Mouse (Mus musculus) testis, adult 10 weeks (tissue): ENCODE data around the gene Mrln. TPM values are rescaled to one million over a fixed set of nuclear protein-coding genes. Genes with fewer than 3 reads are reported as not detected.

ENCODE experiments used
- polyA plus RNA-seq: library from polyadenylated mRNA; stranded (reverse); fragments of 350-450 nt; fragmentation: Illumina TruSeq; extraction: RNeasy Lipid Tissue Mini Kit (QIAGEN cat#74804); gene quantifications from one replicate; pipeline ENCODE4 v1.2.3, GENCODE M21; 2014; ENCODE audit warnings: low read depth, low replicate concordance

Gene Mrln
- 0.77 TPM for polyA plus RNA-seq

DNA sequence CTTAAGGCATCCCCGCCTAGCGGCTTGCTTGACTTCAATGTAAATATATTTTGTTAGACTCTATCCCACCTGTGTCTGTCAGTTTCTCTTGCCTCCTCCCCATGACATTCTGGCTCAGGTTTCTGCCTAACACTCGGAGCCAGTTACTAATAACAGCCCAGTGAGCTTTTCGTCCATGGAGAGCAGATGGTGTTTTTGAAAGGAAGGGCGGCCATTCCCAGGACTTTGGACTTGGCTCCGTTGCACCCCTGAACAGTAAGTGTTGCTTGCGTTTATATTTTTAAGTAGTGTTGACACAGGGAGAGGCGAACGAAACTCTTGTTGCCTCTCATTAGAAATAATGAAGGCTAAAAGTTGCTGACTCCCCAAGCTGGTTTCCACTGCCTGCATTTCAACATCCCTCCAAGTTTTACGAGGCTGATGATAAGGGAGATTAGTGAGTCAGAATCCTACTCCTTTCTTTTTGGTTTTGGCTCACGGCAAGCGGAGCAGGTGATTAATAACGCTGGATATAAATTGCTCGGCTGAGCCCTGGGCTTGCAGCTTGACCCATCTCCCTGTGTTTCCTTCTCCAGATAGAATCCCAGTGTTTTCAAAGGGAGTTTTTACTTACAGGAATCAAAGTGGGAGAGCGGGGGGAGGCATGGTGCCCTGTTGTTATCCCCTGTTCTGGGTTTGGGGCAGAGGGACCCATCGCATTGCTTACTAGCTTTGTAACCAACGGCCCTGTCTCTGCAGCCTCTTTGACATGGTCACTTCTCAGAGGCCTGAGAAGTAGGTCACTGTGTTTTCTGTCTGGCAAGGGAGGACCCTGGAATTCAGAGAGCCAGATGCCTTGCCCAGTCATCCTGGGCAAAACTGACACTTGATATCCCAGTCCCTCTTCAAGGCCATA, at the start of gene Mrln:
Mrln (plus strand) TSS at position 160 of the 895 bp plus-strand sequence.

GRCm38 (mm10) chr10:70244921-70245558, 40.6 kb downstream of the Mrln start, which contains the start of gene Slc16a9:
TSS of gene Slc16a9 (plus strand) at chr10:70245100.

Other genes with a start within 250 kb of the Mrln start
- gene Ccdc6, start 107.5 kb upstream of the Mrln start, polyA plus RNA-seq = 12.8 TPM
- 1.6 TPM for gene Slc16a9, start 40.4 kb downstream of the Mrln start, polyA plus RNA-seq
- 15.2 TPM for gene Fam13c, start 235.8 kb downstream of the Mrln start, polyA plus RNA-seq